ENCODE assay signal across 9 mouse cellular contexts in genomic region chr5:140857432-140858154, GRCm38 (mm10). TPM values are rescaled to one million over a fixed set of nuclear protein-coding genes. Genes with fewer than 3 reads are reported as not detected.
DNase-seq lines count a peak whose midpoint lies in the region; ATAC-seq and TF ChIP-seq lines count a peak whose summit lies in the region.
"Had no signal": no experiment of that assay in that cellular context is flagged by ENCODE, and none has a peak within 500 bp of the region (broad histone marks: within the 10 kb centered on the region; RNA-seq: fewer than 3 reads in every experiment).

No protein-coding gene starts in this region.

- no peak overlapping the region for H3K4me2 ChIP-seq in forebrain, embryonic 12.5 days
- H3K4me2 ChIP-seq: embryonic facial prominence, embryonic 15.5 days had no signal

- 57% methylated on average over 8 of the region's 8 CpGs for WGBS in heart, adult 2 months
- WGBS in lung, adult 2 months: 54% methylated on average over 8 of the region's 8 CpGs
- 59% methylated on average over 8 of the region's 8 CpGs for WGBS in forebrain, embryonic 12.5 days

- H3K27ac ChIP-seq in heart, adult 2 months: no peak overlapping the region
- H3K27ac ChIP-seq in ES-Bruce4 (ENCODE audit: insufficient read depth, low read length): no peak overlapping the region
- H3K27ac ChIP-seq in forebrain, embryonic 12.5 days: no peak overlapping the region
- H3K27ac ChIP-seq: embryonic facial prominence, embryonic 15.5 days had no signal

- H3K9ac ChIP-seq in heart, adult 2 months (ENCODE audit: low read depth, low read length): no peak overlapping the region
- H3K9ac ChIP-seq in ES-Bruce4 (ENCODE audit: low read depth, poor library complexity, severe bottlenecking): no peak overlapping the region
- H3K9ac ChIP-seq in forebrain, embryonic 12.5 days: no peak overlapping the region
- H3K9ac ChIP-seq: embryonic facial prominence, embryonic 15.5 days had no signal

- no peaks in the 10 kb centered on the region for H3K4me1 ChIP-seq in heart, adult 2 months (ENCODE audit: control insufficient read depth, insufficient read depth, low read length)
- H3K4me1 ChIP-seq in lung, adult 2 months (ENCODE audit: control insufficient read depth, insufficient read depth, low read length): no peaks in the 10 kb centered on the region
- no peaks in the 10 kb centered on the region for H3K4me1 ChIP-seq in ES-Bruce4 (ENCODE audit: control insufficient read depth, insufficient read depth, low read length)
- H3K4me1 ChIP-seq in forebrain, embryonic 12.5 days: peaks cover 5% of the 10 kb centered on the region; the same call in 1 of the 2 replicates
- H3K4me1 ChIP-seq: embryonic facial prominence, embryonic 15.5 days had no signal

- no peak for DNase-seq in heart, adult 2 months
- no peak for DNase-seq in heart, postnatal 4 days
- no peak for DNase-seq in lung, adult 2 months
- DNase-seq in lung, postnatal 14 days: no peak
- no peak for DNase-seq in adrenal gland, postnatal 14 days

- no peaks in the 10 kb centered on the region for H3K9me3 ChIP-seq in ES-Bruce4 (replicated peaks; ENCODE audit: control insufficient read depth, insufficient read depth, low read length, poor library complexity, severe bottlenecking)
- H3K9me3 ChIP-seq in forebrain, embryonic 12.5 days: no peaks in the 10 kb centered on the region
- H3K9me3 ChIP-seq: embryonic facial prominence, embryonic 15.5 days had no signal

- peak; percentile 50 for TF ChIP-seq CTCF in heart, adult 2 months (IDR thresholded peaks at IDR 0.05)
- peak; percentile 11; the same call in 1 of the 2 replicates for TF ChIP-seq CTCF in lung, adult 2 months (IDR thresholded peaks at IDR 0.05; ENCODE audit: insufficient read depth, low read length)
- TF ChIP-seq CTCF in ES-Bruce4 (IDR thresholded peaks at IDR 0.05; ENCODE audit: low read depth, low read length): peak; percentile 25

- H3K36me3 ChIP-seq in heart, adult 2 months (ENCODE audit: control insufficient read depth, insufficient read depth, low read length): no peaks in the 10 kb centered on the region
- H3K36me3 ChIP-seq in ES-Bruce4 (ENCODE audit: control insufficient read depth, insufficient read depth, low read length, poor library complexity, severe bottlenecking): no peaks in the 10 kb centered on the region
- no peaks in the 10 kb centered on the region for H3K36me3 ChIP-seq in forebrain, embryonic 12.5 days (replicated peaks)
- H3K36me3 ChIP-seq: embryonic facial prominence, embryonic 15.5 days had no signal

- no peaks in the 10 kb centered on the region for H3K79me2 ChIP-seq in heart, adult 2 months (replicated peaks; ENCODE audit: control insufficient read depth, insufficient read depth, low read length)

- no peak for TF ChIP-seq EP300 in heart, adult 2 months (IDR thresholded peaks at IDR 0.05; ENCODE audit: insufficient read depth, low read depth, low read length)
- TF ChIP-seq EP300 in ES-Bruce4 (IDR thresholded peaks at IDR 0.05; ENCODE audit: insufficient read depth, low read depth, low read length): no peak

- no peak for TF ChIP-seq POLR2A in heart, adult 2 months (IDR thresholded peaks at IDR 0.05; ENCODE audit: insufficient read depth, low read depth, low read length)
- no peak for TF ChIP-seq POLR2A in lung, adult 2 months (IDR thresholded peaks at IDR 0.05; ENCODE audit: borderline replicate concordance, extremely low read depth, low read depth, low read length)
- TF ChIP-seq POLR2A in ES-Bruce4 (IDR thresholded peaks at IDR 0.05; ENCODE audit: insufficient read depth, low read length): no peak

- no peak overlapping the region for H3K4me3 ChIP-seq in heart, adult 2 months
- no peak overlapping the region for H3K4me3 ChIP-seq in lung, adult 2 months (replicated peaks; ENCODE audit: extremely low read depth, low read depth, low read length)
- no peak overlapping the region for H3K4me3 ChIP-seq in ES-Bruce4 (ENCODE audit: low read depth, low read length)
- no peak overlapping the region for H3K4me3 ChIP-seq in forebrain, embryonic 12.5 days (replicated peaks)
- H3K4me3 ChIP-seq: embryonic facial prominence, embryonic 15.5 days had no signal

- intact Hi-C loops in heart, adult 2 months (cut with DNase I): no loop called here

- no peaks in the 10 kb centered on the region for H3K27me3 ChIP-seq in heart, adult 2 months (ENCODE audit: control insufficient read depth, insufficient read depth, low read length)
- no peaks in the 10 kb centered on the region for H3K27me3 ChIP-seq in ES-Bruce4 (ENCODE audit: control insufficient read depth, insufficient read depth, low read length, poor library complexity, severe bottlenecking)
- peaks cover 5% of the 10 kb centered on the region; the same call in 1 of the 2 replicates for H3K27me3 ChIP-seq in forebrain, embryonic 12.5 days
- H3K27me3 ChIP-seq: embryonic facial prominence, embryonic 15.5 days had no signal

- ATAC-seq in megakaryocyte, adult 5-6 weeks (ENCODE audit: poor library complexity, severe bottlenecking): 0 out of 2 replicates have a peak, but pooled peaks have one; percentile 21
- no peak for ATAC-seq in forebrain, embryonic 12.5 days (ENCODE audit: low FRiP score)

RNA-seq across cellular contexts. Expression of gene Gna12, which starts 27.4 kb away (rescaled TPM):
- total RNA-seq in heart, adult 2 months (2021): 100 to 1,000 TPM; 118 to 136 TPM
- 117 and 136 TPM in 2 replicates for polyA plus RNA-seq in heart, adult 2 months (2012; rRNA removed)
- total RNA-seq in heart, postnatal 4 days (2021): 10 to 100 TPM; 85.9 to 86.8 TPM
- polyA plus RNA-seq in lung, adult 2 months (2012; rRNA removed): 112 and 120 TPM in 2 replicates
- polyA plus RNA-seq in ES-Bruce4 (2011; ENCODE audit: insufficient read depth, insufficient read length, low read depth, missing spikeins): 29.9 and 34.1 TPM in 2 replicates
- 21.0 and 24.6 TPM in 2 replicates for total RNA-seq in megakaryocyte, adult 5-6 weeks (2015)
- total RNA-seq in megakaryocyte, adult 5-6 weeks (2017): 15.9 and 20.3 TPM in 2 replicates
- 114 and 117 TPM in 2 replicates for total RNA-seq in adrenal gland, postnatal 14 days (2021)
- polyA plus RNA-seq in forebrain, embryonic 12.5 days (2016; fragmentation: Nextera tagmentation; extraction: Ambion mirVana): 11.8 and 23.9 TPM in 2 replicates
